In the genomic region with DNA sequence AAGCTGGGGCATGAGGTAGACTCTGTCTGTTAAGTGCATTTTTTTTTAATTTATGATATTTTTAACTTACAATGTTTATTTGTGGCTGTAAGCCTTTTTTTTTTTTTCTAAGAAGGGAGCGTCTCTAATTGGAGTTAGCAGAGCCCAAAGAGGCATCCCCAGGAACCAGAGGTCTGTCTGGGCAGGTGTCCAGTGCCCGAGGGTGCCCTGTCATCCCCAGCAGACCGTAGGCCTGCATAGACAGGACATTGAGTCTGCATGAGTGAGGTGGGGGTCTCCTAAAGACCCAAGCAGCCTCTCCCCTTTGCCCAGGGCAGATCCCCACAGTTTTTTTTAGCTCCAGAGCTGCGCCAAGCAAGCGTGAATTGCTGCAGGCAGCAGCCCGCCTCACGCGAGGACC, we compare ENCODE assay signal across 27 mouse cellular contexts. TPM values are rescaled to one million over a fixed set of nuclear protein-coding genes. Genes with fewer than 3 reads are reported as not detected.
DNase-seq lines count a peak whose midpoint lies in the region; ATAC-seq and TF ChIP-seq lines count a peak whose summit lies in the region.
"Had no signal": no experiment of that assay in that cellular context is flagged by ENCODE, and none has a peak within 500 bp of the region (broad histone marks: within the 10 kb centered on the region; RNA-seq: fewer than 3 reads in every experiment).

No protein-coding gene starts in this region.

- H3K4me1 ChIP-seq in forebrain, embryonic 10.5 days, result peaks cover 17% of the 10 kb centered on the region
- H3K4me1 ChIP-seq in forebrain, embryonic 11.5 days (replicated peaks; ENCODE audit: control insufficient read depth, insufficient read depth, low read length), result no peaks in the 10 kb centered on the region
- H3K4me1 ChIP-seq in heart, adult 2 months (ENCODE audit: control insufficient read depth, insufficient read depth, low read length), result peaks cover 14% of the 10 kb centered on the region; the same call in 1 of the 2 replicates
- peaks cover 12% of the 10 kb centered on the region for H3K4me1 ChIP-seq in hindbrain, postnatal 0 days (ENCODE audit: insufficient read depth, low read length)
- H3K4me1 ChIP-seq in hindbrain, embryonic 11.5 days (replicated peaks; ENCODE audit: control insufficient read depth, insufficient read depth, low read length), result no peaks in the 10 kb centered on the region; the same call in 1 of the 2 replicates

- DNase-seq in forebrain, embryonic 10.5 days (ENCODE audit: extremely low spot score, low spot score), result no peak
- DNase-seq in forebrain, embryonic 11.5 days (ENCODE audit: low spot score), result no peak
- DNase-seq in heart, adult 2 months, result peak; percentile 6 to 19
- DNase-seq in heart, postnatal 14 days, result no peak
- no peak for DNase-seq in hindbrain, postnatal 0 days (ENCODE audit: low spot score)
- no peak for DNase-seq in hindbrain, embryonic 11.5 days (ENCODE audit: low spot score)
- DNase-seq: adrenal gland, adult 8-10 months; adrenal gland, postnatal 25 days; cerebellum, adult 11-12 months; cerebellum, adult 8-10 months; cerebellum, postnatal 36 days; embryo, embryonic 11 days; forebrain, postnatal 0 days; gastrocnemius, postnatal 25 days; heart, postnatal 4 days had no signal

- ATAC-seq in forebrain, embryonic 11.5 days (replicated peaks; ENCODE audit: low FRiP score), result no peak
- no peak for ATAC-seq in hindbrain, postnatal 0 days
- ATAC-seq in hindbrain, embryonic 11.5 days (ENCODE audit: low FRiP score), result no peak
- ATAC-seq: activated CD4-positive, CD25-positive, alpha-beta regulatory T cell, adult 4 months; forebrain, embryonic 14.5 days; forebrain, postnatal 0 days; intestine, postnatal 0 days had no signal

- no peak for TF ChIP-seq CTCF in heart, adult 2 months (IDR thresholded peaks at IDR 0.05)
- no peak for TF ChIP-seq CTCF in hindbrain, postnatal 0 days (IDR thresholded peaks at IDR 0.05; ENCODE audit: low read depth)

- H3K27ac ChIP-seq in forebrain, embryonic 10.5 days, result 0 out of 2 replicates have a peak overlapping the region, but pooled peaks have one; percentile 27
- no peak overlapping the region for H3K27ac ChIP-seq in forebrain, embryonic 11.5 days (ENCODE audit: low read depth, low read length)
- H3K27ac ChIP-seq in heart, adult 2 months, result peak overlapping the region; percentile 93; the same call in 1 of the 2 replicates
- no peak overlapping the region for H3K27ac ChIP-seq in hindbrain, postnatal 0 days
- H3K27ac ChIP-seq in hindbrain, embryonic 11.5 days (ENCODE audit: low read depth, low read length), result no peak overlapping the region
- H3K27ac ChIP-seq: embryonic facial prominence, embryonic 10.5 days; heart, embryonic 10.5 days; heart, embryonic 13.5 days; hindbrain, embryonic 14.5 days had no signal

- H3K79me2 ChIP-seq in heart, adult 2 months (replicated peaks; ENCODE audit: control insufficient read depth, insufficient read depth, low read length), result no peaks in the 10 kb centered on the region
- H3K79me2 ChIP-seq in myocyte (ENCODE audit: control insufficient read depth, insufficient read depth), result no peaks in the 10 kb centered on the region

- no peak for TF ChIP-seq EP300 in heart, adult 2 months (IDR thresholded peaks at IDR 0.05; ENCODE audit: insufficient read depth, low read depth, low read length)

- TF ChIP-seq POLR2A in heart, adult 2 months (IDR thresholded peaks at IDR 0.05; ENCODE audit: insufficient read depth, low read depth, low read length), result no peak
- TF ChIP-seq POLR2A in myocyte (IDR thresholded peaks at IDR 0.05; ENCODE audit: insufficient read length, low read depth), result no peak

- intact Hi-C loops in heart, adult 2 months (cut with DNase I), result no loop called here
- intact Hi-C loops in heart, postnatal 14 days (cut with DNase I), result no loop called here

- H3K4me3 ChIP-seq in forebrain, embryonic 10.5 days, result no peak overlapping the region
- no peak overlapping the region for H3K4me3 ChIP-seq in forebrain, embryonic 11.5 days (ENCODE audit: low read depth, low read length)
- H3K4me3 ChIP-seq in heart, adult 2 months, result no peak overlapping the region
- no peak overlapping the region for H3K4me3 ChIP-seq in hindbrain, postnatal 0 days (ENCODE audit: low read length)
- no peak overlapping the region for H3K4me3 ChIP-seq in hindbrain, embryonic 11.5 days (ENCODE audit: low read depth, low read length)
- H3K4me3 ChIP-seq in myocyte, result no peak overlapping the region
- H3K4me3 ChIP-seq: embryonic facial prominence, embryonic 10.5 days; embryonic facial prominence, embryonic 13.5 days; erythroblast, embryonic 14.5 days; heart, embryonic 10.5 days; heart, embryonic 13.5 days had no signal

- H3K27me3 ChIP-seq in forebrain, embryonic 10.5 days (ENCODE audit: poor library complexity, severe bottlenecking), result no peaks in the 10 kb centered on the region
- H3K27me3 ChIP-seq in forebrain, embryonic 11.5 days (ENCODE audit: control insufficient read depth, insufficient read depth, low read length), result no peaks in the 10 kb centered on the region
- H3K27me3 ChIP-seq in heart, adult 2 months (ENCODE audit: control insufficient read depth, insufficient read depth, low read length), result no peaks in the 10 kb centered on the region
- H3K27me3 ChIP-seq in hindbrain, postnatal 0 days (ENCODE audit: insufficient read depth, low read length), result no peaks in the 10 kb centered on the region
- H3K27me3 ChIP-seq in hindbrain, embryonic 11.5 days (ENCODE audit: control insufficient read depth, insufficient read depth, low read length), result no peaks in the 10 kb centered on the region
- no peaks in the 10 kb centered on the region for H3K27me3 ChIP-seq in myocyte (ENCODE audit: control insufficient read depth, insufficient read depth, insufficient read length)
- H3K27me3 ChIP-seq: embryonic facial prominence, embryonic 13.5 days had no signal

- WGBS in forebrain, embryonic 10.5 days, result 85% methylated on average over 8 of the region's 8 CpGs
- 92% methylated on average over 8 of the region's 8 CpGs for WGBS in forebrain, embryonic 11.5 days
- 54% methylated on average over 8 of the region's 8 CpGs for WGBS in heart, adult 2 months
- WGBS in hindbrain, postnatal 0 days, result 64% methylated on average over 8 of the region's 8 CpGs
- WGBS in hindbrain, embryonic 11.5 days, result 74% methylated on average over 8 of the region's 8 CpGs

- no peak overlapping the region for H3ac ChIP-seq in myocyte (ENCODE audit: control insufficient read depth, insufficient read length)

- H3K4me2 ChIP-seq in forebrain, embryonic 11.5 days (ENCODE audit: low read depth, low read length, severe bottlenecking), result no peak overlapping the region
- H3K4me2 ChIP-seq in hindbrain, postnatal 0 days (ENCODE audit: low read depth, low read length), result no peak overlapping the region
- H3K4me2 ChIP-seq in hindbrain, embryonic 11.5 days (replicated peaks; ENCODE audit: low read depth, low read length), result no peak overlapping the region
- peak overlapping the region; percentile 5 for H3K4me2 ChIP-seq in myocyte (ENCODE audit: low read depth)
- H3K4me2 ChIP-seq: embryonic facial prominence, embryonic 13.5 days; heart, embryonic 13.5 days; hindbrain, embryonic 14.5 days had no signal

- H3K9me3 ChIP-seq in forebrain, embryonic 10.5 days, result no peaks in the 10 kb centered on the region
- no peaks in the 10 kb centered on the region for H3K9me3 ChIP-seq in forebrain, embryonic 11.5 days (ENCODE audit: control insufficient read depth, low read length)
- no peaks in the 10 kb centered on the region for H3K9me3 ChIP-seq in hindbrain, postnatal 0 days (ENCODE audit: low read length)
- no peaks in the 10 kb centered on the region for H3K9me3 ChIP-seq in hindbrain, embryonic 11.5 days (ENCODE audit: control insufficient read depth, low read length)
- H3K9me3 ChIP-seq: embryonic facial prominence, embryonic 10.5 days; embryonic facial prominence, embryonic 13.5 days; heart, embryonic 10.5 days; heart, embryonic 13.5 days had no signal

- H3K36me3 ChIP-seq in forebrain, embryonic 10.5 days (replicated peaks), result no peaks in the 10 kb centered on the region
- H3K36me3 ChIP-seq in forebrain, embryonic 11.5 days (ENCODE audit: control insufficient read depth, insufficient read depth, low read length), result no peaks in the 10 kb centered on the region
- H3K36me3 ChIP-seq in heart, adult 2 months (ENCODE audit: control insufficient read depth, insufficient read depth, low read length), result no peaks in the 10 kb centered on the region
- H3K36me3 ChIP-seq in hindbrain, postnatal 0 days (ENCODE audit: insufficient read depth, low read length), result no peaks in the 10 kb centered on the region
- H3K36me3 ChIP-seq in hindbrain, embryonic 11.5 days (ENCODE audit: control insufficient read depth, insufficient read depth, low read length), result no peaks in the 10 kb centered on the region
- H3K36me3 ChIP-seq in myocyte (ENCODE audit: control insufficient read depth, insufficient read depth), result no peaks in the 10 kb centered on the region
- H3K36me3 ChIP-seq: embryonic facial prominence, embryonic 10.5 days; embryonic facial prominence, embryonic 13.5 days; heart, embryonic 10.5 days; heart, embryonic 13.5 days had no signal

- no peak overlapping the region for H3K9ac ChIP-seq in forebrain, embryonic 11.5 days (ENCODE audit: low read length)
- H3K9ac ChIP-seq in heart, adult 2 months (ENCODE audit: low read depth, low read length), result no peak overlapping the region
- H3K9ac ChIP-seq in hindbrain, postnatal 0 days (replicated peaks; ENCODE audit: low read length), result peak overlapping the region; percentile 13; the same call in 1 of the 2 replicates
- no peak overlapping the region for H3K9ac ChIP-seq in hindbrain, embryonic 11.5 days (ENCODE audit: low read depth, low read length)
- H3K9ac ChIP-seq: embryonic facial prominence, embryonic 13.5 days; forebrain, postnatal 0 days; heart, embryonic 13.5 days; hindbrain, embryonic 14.5 days had no signal

RNA-seq across cellular contexts. Expression of a gene that starts 11.8 kb away (rescaled TPM):
- polyA plus RNA-seq in forebrain, embryonic 10.5 days (2016; fragmentation: Nextera tagmentation; extraction: Ambion mirVana), result 0.06 TPM in 1 of 2 replicates, not detected in the other
- polyA plus RNA-seq in forebrain, embryonic 11.5 days (2014; fragmentation: Nextera tagmentation; extraction: Ambion mirVana), result 0.08 and 0.19 TPM in 2 replicates
- 1 to 10 TPM; 4.1 to 5.6 TPM for total RNA-seq in heart, adult 2 months (2021)
- polyA plus RNA-seq in heart, adult 2 months (2012; rRNA removed), result 8.2 and 10.1 TPM in 2 replicates
- total RNA-seq in heart, postnatal 14 days (2021), result 10 to 100 TPM in 1 of 2 experiments, 1 to 10 TPM in 1; 8.9 to 10.7 TPM
- total RNA-seq in hindbrain, postnatal 0 days (2014; rRNA removed), result 0.47 TPM in 1 of 2 replicates, not detected in the other
- 0.31 and 0.37 TPM in 2 replicates for polyA plus RNA-seq in hindbrain, postnatal 0 days (2015; fragmentation: Nextera tagmentation; extraction: Ambion mirVana)
- polyA plus RNA-seq in hindbrain, embryonic 11.5 days (2014; fragmentation: Nextera tagmentation; extraction: Ambion mirVana), result 0.23 and 0.49 TPM in 2 replicates
- 29.7 TPM for polyA plus RNA-seq in myocyte (2012; fragmentation: generic; extraction: Trizol)
- total RNA-seq: forebrain, postnatal 0 days; granulocyte monocyte progenitor cell, adult 5-6 weeks had no signal
- polyA plus RNA-seq: activated CD4-positive, CD25-positive, alpha-beta regulatory T cell, adult 4 months; embryonic facial prominence, embryonic 10.5 days; erythroblast, embryonic 14.5 days; intestine, embryonic 14.5 days; intestine, postnatal 0 days had no signal

RNA-seq across cellular contexts. Expression of a gene that starts 22.0 kb away (rescaled TPM):
- 394 and 405 TPM in 2 replicates for polyA plus RNA-seq in forebrain, embryonic 10.5 days (2016; fragmentation: Nextera tagmentation; extraction: Ambion mirVana)
- 330 and 336 TPM in 2 replicates for polyA plus RNA-seq in forebrain, embryonic 11.5 days (2014; fragmentation: Nextera tagmentation; extraction: Ambion mirVana)
- total RNA-seq in heart, adult 2 months (2021), result 100 to 1,000 TPM; 296 to 343 TPM
- polyA plus RNA-seq in heart, adult 2 months (2012; rRNA removed), result 288 and 395 TPM in 2 replicates
- total RNA-seq in heart, postnatal 14 days (2021), result 100 to 1,000 TPM; 270 to 283 TPM
- total RNA-seq in hindbrain, postnatal 0 days (2014; rRNA removed), result 230 and 283 TPM in 2 replicates
- 427 and 445 TPM in 2 replicates for polyA plus RNA-seq in hindbrain, postnatal 0 days (2015; fragmentation: Nextera tagmentation; extraction: Ambion mirVana)
- 326 and 345 TPM in 2 replicates for polyA plus RNA-seq in hindbrain, embryonic 11.5 days (2014; fragmentation: Nextera tagmentation; extraction: Ambion mirVana)
- 740 TPM for polyA plus RNA-seq in myocyte (2012; fragmentation: generic; extraction: Trizol)

RNA-seq across cellular contexts. Expression of a gene that starts 48.5 kb away (rescaled TPM):
- polyA plus RNA-seq in forebrain, embryonic 10.5 days (2016; fragmentation: Nextera tagmentation; extraction: Ambion mirVana), result 14.8 TPM in 2 replicates
- 18.1 and 27.8 TPM in 2 replicates for polyA plus RNA-seq in forebrain, embryonic 11.5 days (2014; fragmentation: Nextera tagmentation; extraction: Ambion mirVana)
- total RNA-seq in heart, adult 2 months (2021), result 10 to 100 TPM; 30.0 to 31.4 TPM
- polyA plus RNA-seq in heart, adult 2 months (2012; rRNA removed), result 38.3 and 39.5 TPM in 2 replicates
- total RNA-seq in heart, postnatal 14 days (2021), result 10 to 100 TPM; 27.4 to 28.6 TPM
- 100 and 112 TPM in 2 replicates for total RNA-seq in hindbrain, postnatal 0 days (2014; rRNA removed)
- 17.5 and 18.4 TPM in 2 replicates for polyA plus RNA-seq in hindbrain, postnatal 0 days (2015; fragmentation: Nextera tagmentation; extraction: Ambion mirVana)
- polyA plus RNA-seq in hindbrain, embryonic 11.5 days (2014; fragmentation: Nextera tagmentation; extraction: Ambion mirVana), result 12.4 and 16.5 TPM in 2 replicates
- polyA plus RNA-seq in myocyte (2012; fragmentation: generic; extraction: Trizol), result 72.1 TPM

Comparison
In these comparisons a context has a peak if more than half of its experiments do, and no peak if none do; other contexts are left out.
1. DNase-seq: peak in heart, adult 2 months (2 of 2); none in forebrain, embryonic 10.5 days (single experiment), forebrain, embryonic 11.5 days (single experiment), heart, postnatal 14 days (0 of 2), hindbrain, postnatal 0 days (single experiment) and hindbrain, embryonic 11.5 days (single experiment).
2. H3K27ac ChIP-seq: peak in forebrain, embryonic 10.5 days (single experiment) and heart, adult 2 months (single experiment); none in forebrain, embryonic 11.5 days (single experiment), hindbrain, postnatal 0 days (single experiment) and hindbrain, embryonic 11.5 days (single experiment).